Mouse (Mus musculus): ENCODE results near the gene Olfr161.
"Not testable (repeated sequence)": the region's sequence is repeated elsewhere in the genome, so short reads cannot be mapped to it uniquely, and the experiment has no call there.

DNA sequence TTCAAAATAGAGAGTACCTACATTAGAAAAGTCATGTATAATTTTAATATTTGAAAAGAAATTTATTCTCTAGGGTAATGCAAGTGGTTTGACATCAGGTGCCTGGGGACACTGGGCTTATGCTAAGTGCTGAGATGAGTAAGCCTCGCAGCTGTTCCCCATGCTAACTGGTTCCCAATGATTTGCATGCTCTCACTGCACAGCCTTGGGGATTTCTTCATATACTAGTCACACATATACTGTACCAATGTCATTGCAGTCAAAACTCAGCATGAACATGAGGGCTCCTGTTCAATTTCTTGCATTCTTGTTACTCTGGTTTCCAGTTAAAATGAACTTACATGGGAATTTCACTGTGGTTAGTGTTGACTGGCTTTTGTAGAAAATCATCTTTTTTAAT lies 13.2 kb upstream of the Olfr161 start:
- TF ChIP-seq CTCF (IDR thresholded peaks at IDR 0.05; ENCODE audit: control insufficient read depth, insufficient read depth, insufficient read length); MAX (IDR thresholded peaks at IDR 0.05); MYOG (IDR thresholded peaks at IDR 0.05; ENCODE audit: control insufficient read depth, extremely low read depth, insufficient read length): not testable (repeated sequence)

Measured in C2C12 (cell line).